Mouse (Mus musculus): ENCODE results near the gene Magoh.

GRCm38 (mm10) chr4:107849621-107850020 lies 29.9 kb upstream of the Magoh start:
- TF ChIP-seq ZC3H11A (IDR thresholded peaks at IDR 0.05; ENCODE audit: low read depth, low read length) = no peak
- no peak for TF ChIP-seq CTCF (conservative IDR thresholded peaks at IDR 0.05 in 1 of 2, IDR thresholded peaks at IDR 0.05 in 1 of 2; ENCODE audit: low read depth in 2 of 2, low read length in 2 of 2)
- no peak for TF ChIP-seq MXI1 (IDR thresholded peaks at IDR 0.05; ENCODE audit: low read depth, low read length)
- no peak for TF ChIP-seq USF2 (conservative IDR thresholded peaks at IDR 0.05; ENCODE audit: low read depth, low read length)
- TF ChIP-seq RCOR1 (conservative IDR thresholded peaks at IDR 0.05; ENCODE audit: low read depth, low read length) = no peak
- TF ChIP-seq MAFK (IDR thresholded peaks at IDR 0.05; ENCODE audit: insufficient replicate concordance, low read length) = no peak
- TF ChIP-seq POLR2A (IDR thresholded peaks at IDR 0.05; ENCODE audit: low read depth, low read length) = no peak
- no peak for TF ChIP-seq POLR2AphosphoS2 (IDR thresholded peaks at IDR 0.05; ENCODE audit: low read depth, low read length)
- no peak for TF ChIP-seq SIN3A (IDR thresholded peaks at IDR 0.05; ENCODE audit: low read length)
- no peak for TF ChIP-seq BHLHE40 (IDR thresholded peaks at IDR 0.05; ENCODE audit: low read depth, low read length)
